Mouse (Mus musculus) thymus, adult 2 months (tissue): Measurements from ENCODE around the gene Med14. TPM values are rescaled to one million over a fixed set of nuclear protein-coding genes. Genes with fewer than 3 reads are reported as not detected.

Source experiments
- DNase-seq: peaks from one replicate; pipeline ENCODE4 v3.0.0; 2021
- H3K27ac ChIP-seq: fragments of 200-500 bp; 2 replicates; pipeline ENCODE4 v1.5.1; 2012; ENCODE audit warnings: low read length, control low read depth; ENCODE audit not compliant: control insufficient read depth, insufficient read depth
- H3K27me3 ChIP-seq: fragments of 200-500 bp; 2 replicates; pipeline ENCODE4 v1.6.1; 2012; ENCODE audit warnings: mild to moderate bottlenecking, low read length, moderate library complexity, mixed read lengths; ENCODE audit not compliant: control insufficient read depth, insufficient read depth
- H3K36me3 ChIP-seq: fragments of 200-500 bp; 2 replicates; pipeline ENCODE4 v1.6.1; 2012; ENCODE audit warnings: mild to moderate bottlenecking, low read length, moderate library complexity; ENCODE audit not compliant: control insufficient read depth, insufficient read depth
- H3K4me1 ChIP-seq: fragments of 200-500 bp; replicated peaks from 2 replicates; pipeline ENCODE4 v1.6.1; 2012; ENCODE audit warnings: low read length; ENCODE audit not compliant: control insufficient read depth, insufficient read depth
- H3K4me3 ChIP-seq: fragments of 200-500 bp; 2 replicates; pipeline ENCODE4 v1.5.1; 2012; ENCODE audit warnings: mild to moderate bottlenecking, low read length, control low read depth, moderate library complexity; ENCODE audit not compliant: control insufficient read depth, insufficient read depth
- CTCF ChIP-seq: fragments of 200-500 bp; IDR thresholded peaks from 2 replicates; pipeline ENCODE4 v1.5.1; 2012; ENCODE audit warnings: mild to moderate bottlenecking, control low read depth, low read length, moderate library complexity, borderline replicate concordance; ENCODE audit not compliant: control insufficient read depth, poor library complexity, insufficient read depth; ENCODE audit errors: extremely low read depth
- POLR2A ChIP-seq: fragments of 200-500 bp; IDR thresholded peaks from 2 replicates; pipeline ENCODE4 v1.6.1; 2012; ENCODE audit warnings: mild to moderate bottlenecking, low read length, control low read depth, moderate library complexity; ENCODE audit not compliant: control insufficient read depth, poor library complexity, insufficient read depth; ENCODE audit errors: extremely low read depth
- WGBS: fragments of 180-500 bp; shearing (Covaris S2); methylation state at CpG from one replicate; pipeline ENCODE4 v1.1.7; 2018; 5-methylcytosine and 5-hydroxymethylcytosine counted together
- polyA plus RNA-seq: library from polyadenylated mRNA; depleted of rRNA; stranded (reverse); fragments of >200 nt; gene quantifications from 2 replicates; pipeline ENCODE4 v1.2.3, GENCODE M21; 2012

The Med14 gene
- polyA plus RNA-seq, 1 experiment: 64.7 TPM

DNA sequence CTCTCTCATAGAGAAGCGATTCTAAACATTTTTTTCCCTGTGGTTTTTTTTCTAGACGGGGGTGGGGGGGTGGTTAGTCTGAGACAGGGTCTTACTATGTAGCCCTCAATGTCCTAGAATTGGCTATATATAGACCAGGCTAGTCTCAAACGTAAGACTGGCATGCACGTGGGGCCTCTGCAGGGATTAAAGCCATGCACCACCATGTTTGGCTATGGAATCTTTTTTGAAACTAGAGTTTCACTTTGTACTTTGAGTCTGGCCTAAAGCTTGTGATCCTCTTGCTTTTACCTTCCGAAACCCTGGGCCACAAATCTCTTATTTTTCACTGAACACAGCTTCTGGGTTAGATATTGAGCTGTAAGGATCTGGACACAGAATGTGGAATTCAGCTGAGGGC, 2.2 kb downstream of the Med14 start:
- no peaks in the 10 kb centered on the region for H3K27me3 ChIP-seq
- H3K4me3 ChIP-seq: no peak overlapping the region
- H3K36me3 ChIP-seq: no peaks in the 10 kb centered on the region
- no peak for DNase-seq
- peaks cover 3% of the 10 kb centered on the region; the same call in 1 of the 2 replicates for H3K4me1 ChIP-seq
- no peak overlapping the region for H3K27ac ChIP-seq
- TF ChIP-seq POLR2A: no peak
- TF ChIP-seq CTCF: no peak
- WGBS: 12% methylated on average over 5 of the region's 5 CpGs

DNA sequence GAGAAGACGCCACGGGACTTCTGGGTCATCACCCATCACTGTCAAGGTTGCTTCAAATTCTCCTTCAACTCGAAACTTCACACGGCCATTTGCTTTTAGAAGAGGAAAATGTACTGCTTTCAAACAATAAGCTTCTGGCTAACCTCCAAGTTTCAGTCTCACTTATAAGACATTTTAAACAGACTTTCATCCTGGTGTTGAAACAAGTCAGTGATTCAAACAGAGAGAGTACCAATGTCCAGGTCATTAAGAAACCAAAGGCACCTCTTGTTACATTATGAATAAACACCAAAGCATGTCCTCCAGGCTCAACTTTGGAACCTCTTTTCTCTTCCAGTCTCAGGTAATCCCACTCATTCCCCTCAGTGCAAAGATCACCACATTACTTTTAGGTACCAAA, 14.0 kb downstream of the Med14 start:
- 93% methylated on average over 4 of the region's 4 CpGs for WGBS
- Histone ChIP-seq H3K27me3 (no peaks in the 10 kb centered on the region), H3K4me3 (no peak overlapping the region), H3K4me1 (no peaks in the 10 kb centered on the region), H3K27ac (no peak overlapping the region), H3K36me3 (peaks cover 13% of the 10 kb centered on the region)
- TF ChIP-seq POLR2A: no peak
- TF ChIP-seq CTCF: no peak
- DNase-seq: no peak

DNA sequence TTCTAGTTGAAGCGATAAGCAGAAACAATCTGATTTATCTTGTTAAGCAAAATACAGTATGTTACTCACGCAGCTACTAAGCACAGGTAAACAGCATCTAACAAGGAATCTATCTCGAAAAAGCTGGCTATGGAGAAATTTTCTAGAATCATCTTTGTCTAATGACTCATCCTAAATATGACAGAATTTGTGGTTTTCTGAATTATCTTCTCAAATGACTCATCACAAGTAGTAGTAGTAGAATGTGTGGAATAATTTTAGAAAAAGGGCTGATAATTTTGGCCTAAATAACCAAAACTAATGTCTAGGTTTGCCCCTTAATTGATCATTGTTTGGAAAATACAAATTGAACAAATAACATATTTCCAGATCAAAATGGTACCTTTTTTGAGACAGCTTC, 15.1 kb downstream of the Med14 start:
- no peaks in the 10 kb centered on the region for H3K4me1 ChIP-seq
- WGBS: 100% methylated on average over 3 of the region's 3 CpGs
- no peak overlapping the region for H3K27ac ChIP-seq
- H3K36me3 ChIP-seq: peaks cover 14% of the 10 kb centered on the region
- DNase-seq: no peak
- TF ChIP-seq POLR2A: no peak
- no peak for TF ChIP-seq CTCF
- no peaks in the 10 kb centered on the region for H3K27me3 ChIP-seq
- no peak overlapping the region for H3K4me3 ChIP-seq

DNA sequence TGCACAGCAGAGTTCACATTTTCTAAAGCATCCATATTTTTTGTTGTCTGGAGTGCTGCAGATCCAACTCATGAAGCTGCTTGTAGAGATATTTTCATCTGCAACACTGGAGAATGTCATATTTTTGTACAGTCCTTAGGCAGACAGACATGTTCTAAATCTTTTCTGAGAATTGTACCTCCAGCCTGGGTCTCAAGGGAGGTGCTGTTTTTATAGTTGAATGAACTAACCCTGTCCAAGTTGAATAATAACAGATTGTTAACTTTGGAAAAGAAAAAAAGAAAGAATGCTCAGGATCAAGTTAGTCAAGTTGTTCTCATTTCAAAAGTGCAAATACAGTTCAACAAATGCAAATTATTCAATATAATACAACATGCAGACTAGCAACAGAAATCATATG, 21.5 kb downstream of the Med14 start:
- Histone ChIP-seq H3K4me3 (no peak overlapping the region), H3K27me3 (no peaks in the 10 kb centered on the region), H3K27ac (no peak overlapping the region), H3K4me1 (no peaks in the 10 kb centered on the region), H3K36me3 (peaks cover 9% of the 10 kb centered on the region; the same call in 1 of the 2 replicates)
- no peak for DNase-seq
- TF ChIP-seq POLR2A: no peak
- no peak for TF ChIP-seq CTCF

DNA sequence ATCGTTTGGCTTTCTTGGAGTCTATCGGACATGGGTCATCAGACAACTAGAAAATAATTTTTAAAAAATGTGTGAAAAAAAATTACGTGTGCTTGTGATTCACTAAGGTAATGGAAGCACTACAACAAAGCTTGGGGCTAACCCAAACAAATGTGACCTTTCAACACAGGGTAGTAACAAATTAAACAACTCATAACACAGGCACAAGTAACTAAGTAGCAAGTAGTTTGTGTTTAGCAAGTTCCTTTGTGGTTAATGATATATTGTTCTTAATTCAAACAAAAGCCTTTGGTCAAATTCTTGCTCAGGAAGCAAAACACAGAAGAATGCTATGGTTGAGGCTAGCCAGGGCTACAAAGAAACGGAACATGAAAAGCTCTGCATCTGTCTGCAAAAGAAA, 45.8 kb downstream of the Med14 start:
- Histone ChIP-seq H3K27ac (no peak overlapping the region), H3K36me3 (peaks cover 28% of the 10 kb centered on the region), H3K4me3 (no peak overlapping the region), H3K4me1 (no peaks in the 10 kb centered on the region), H3K27me3 (no peaks in the 10 kb centered on the region)
- no peak for TF ChIP-seq CTCF
- no peak for TF ChIP-seq POLR2A
- WGBS: 98% methylated on average over 4 of the region's 4 CpGs
- no peak for DNase-seq

DNA sequence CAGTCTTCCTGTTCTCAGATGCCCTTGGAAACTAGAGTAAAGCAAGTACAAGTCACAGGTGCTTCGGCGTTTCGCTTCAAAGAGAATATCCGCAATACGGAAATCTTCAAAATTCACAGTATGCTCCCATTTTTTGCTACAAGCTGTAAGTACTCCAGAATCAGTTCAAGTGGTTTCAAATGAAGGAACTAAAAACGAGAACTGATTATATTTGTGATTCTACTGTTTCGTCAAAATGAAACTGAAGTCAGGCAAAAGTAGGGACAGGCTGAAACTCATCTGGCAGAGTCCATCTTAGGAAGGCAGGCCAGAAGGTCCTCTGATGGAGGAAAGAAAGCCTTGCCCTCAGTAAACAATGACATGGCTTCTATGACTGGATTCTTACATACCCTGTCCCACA, 48.1 kb downstream of the Med14 start:
- Histone ChIP-seq H3K4me1 (no peaks in the 10 kb centered on the region), H3K27me3 (no peaks in the 10 kb centered on the region), H3K36me3 (peaks cover 22% of the 10 kb centered on the region), H3K27ac (no peak overlapping the region), H3K4me3 (no peak overlapping the region)
- TF ChIP-seq POLR2A (no peak), CTCF (no peak)
- no peak for DNase-seq
- 92% methylated on average over 7 of the region's 7 CpGs for WGBS

DNA sequence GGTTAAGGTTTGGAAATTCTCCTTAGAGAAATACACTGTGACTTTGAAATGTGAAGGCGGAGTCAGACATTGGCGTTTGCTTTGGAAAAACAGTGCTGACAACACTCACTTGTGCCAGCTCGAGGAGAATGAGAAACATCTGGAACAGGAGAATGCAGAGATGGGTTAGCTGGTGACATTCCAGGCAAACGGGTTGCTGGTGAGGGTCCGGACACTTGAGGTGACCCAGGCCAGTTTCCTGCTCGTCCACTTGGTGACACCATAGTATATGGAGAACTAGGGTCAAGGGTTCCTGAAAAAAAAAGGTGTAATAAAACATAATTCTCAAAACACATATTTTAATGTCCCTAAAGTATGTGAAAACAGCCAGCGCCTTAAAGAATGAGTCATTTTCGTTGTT, 75.0 kb downstream of the Med14 start:
- Histone ChIP-seq H3K36me3 (peaks cover 26% of the 10 kb centered on the region), H3K27ac (no peak overlapping the region), H3K4me1 (no peaks in the 10 kb centered on the region), H3K4me3 (no peak overlapping the region), H3K27me3 (no peaks in the 10 kb centered on the region)
- DNase-seq: no peak
- TF ChIP-seq POLR2A (no peak), CTCF (no peak)
- WGBS: 91% methylated on average over 8 of the region's 8 CpGs
